Comparison of ENCODE assay signal across 7 mouse cellular contexts in the genomic region with DNA sequence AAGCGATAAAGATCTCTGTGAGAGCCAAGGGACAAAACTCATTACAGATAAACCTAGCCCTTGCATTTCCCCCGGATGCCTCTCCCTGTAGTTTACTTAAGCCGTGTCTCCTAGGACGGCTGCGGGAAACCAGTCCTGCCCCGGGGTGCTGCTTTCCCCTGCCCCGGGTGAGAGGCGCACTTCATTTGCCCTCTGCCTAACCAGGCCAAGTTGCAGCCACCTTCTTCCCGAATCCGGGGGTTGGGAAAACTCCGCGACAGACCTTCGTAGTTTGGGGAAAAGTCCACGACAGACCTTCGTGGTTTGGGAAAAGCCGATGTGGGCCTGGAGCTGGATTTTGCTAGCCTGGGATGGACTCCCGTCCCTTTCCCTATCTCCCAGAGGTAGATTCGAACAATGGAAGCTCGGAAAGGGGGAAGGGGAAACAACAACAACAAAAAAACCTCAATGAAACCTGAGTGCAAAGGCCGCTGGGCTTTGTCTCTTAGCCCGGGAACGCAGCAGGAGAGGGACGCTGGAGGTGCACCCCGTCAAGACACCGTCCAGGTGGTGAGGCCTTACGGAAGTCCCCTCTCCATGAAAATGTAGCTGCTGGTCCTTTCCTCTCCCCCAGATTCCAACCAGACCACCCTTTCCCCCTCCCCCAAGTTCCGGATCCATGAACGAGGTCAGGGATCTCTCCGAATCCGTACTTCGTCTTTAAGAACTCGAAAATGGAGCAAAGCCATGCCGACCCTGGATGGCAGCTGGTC. TPM values are rescaled to one million over a fixed set of nuclear protein-coding genes. Genes with fewer than 3 reads are reported as not detected.
DNase-seq lines count a peak whose midpoint lies in the region; ATAC-seq lines count a peak whose summit lies in the region.

No protein-coding gene starts in this region.

- H3K4me3 ChIP-seq in forebrain, embryonic 16.5 days (replicated peaks; ENCODE audit: low read length): peak overlapping the region; percentile 77
- H3K4me3 ChIP-seq in hindbrain, embryonic 13.5 days: peak overlapping the region; percentile 85
- peak overlapping the region; percentile 64 for H3K4me3 ChIP-seq in midbrain, embryonic 12.5 days

- no peak for ATAC-seq in forebrain, embryonic 16.5 days
- ATAC-seq in hindbrain, embryonic 13.5 days (ENCODE audit: low FRiP score): peak; percentile 34
- no peak for ATAC-seq in midbrain, embryonic 12.5 days (ENCODE audit: low FRiP score, low read depth)

- 0 out of 2 replicates have a peak, but pooled peaks cover 5% of the 10 kb centered on the region for H3K27me3 ChIP-seq in forebrain, embryonic 16.5 days (replicated peaks; ENCODE audit: control insufficient read depth, insufficient read depth, low read length)
- H3K27me3 ChIP-seq in hindbrain, embryonic 13.5 days: no peaks in the 10 kb centered on the region
- H3K27me3 ChIP-seq in midbrain, embryonic 12.5 days: peaks cover 9% of the 10 kb centered on the region; the same call in 1 of the 2 replicates

- peak overlapping the region; percentile 75 for H3K9ac ChIP-seq in forebrain, embryonic 16.5 days (replicated peaks; ENCODE audit: low read depth, low read length)
- peak overlapping the region; percentile 95 for H3K9ac ChIP-seq in hindbrain, embryonic 13.5 days
- peak overlapping the region; percentile 81 for H3K9ac ChIP-seq in midbrain, embryonic 12.5 days (replicated peaks)

- H3K9me3 ChIP-seq in forebrain, embryonic 16.5 days (ENCODE audit: control insufficient read depth, low read length): no peaks in the 10 kb centered on the region
- H3K9me3 ChIP-seq in hindbrain, embryonic 13.5 days: no peaks in the 10 kb centered on the region
- no peaks in the 10 kb centered on the region for H3K9me3 ChIP-seq in midbrain, embryonic 12.5 days

- WGBS in forebrain, embryonic 16.5 days: 1% methylated on average over 33 of the region's 33 CpGs
- under 1% methylated on average over 33 of the region's 33 CpGs for WGBS in hindbrain, embryonic 13.5 days
- under 1% methylated on average over 33 of the region's 33 CpGs for WGBS in midbrain, embryonic 12.5 days

- DNase-seq in NIH3T3 (ENCODE audit: low read depth): peak; percentile 21
- peak; percentile 50 for DNase-seq in adrenal gland, postnatal 25 days
- peak; percentile 21 to 27 for DNase-seq in left cerebral cortex, postnatal 25 days (ENCODE audit: low spot score in 2 of 2)
- DNase-seq in urinary bladder, postnatal 14 days (ENCODE audit: low spot score): peak; percentile 26

- H3K36me3 ChIP-seq in forebrain, embryonic 16.5 days (ENCODE audit: control insufficient read depth, insufficient read depth): no peaks in the 10 kb centered on the region
- no peaks in the 10 kb centered on the region for H3K36me3 ChIP-seq in hindbrain, embryonic 13.5 days
- no peaks in the 10 kb centered on the region for H3K36me3 ChIP-seq in midbrain, embryonic 12.5 days

- intact Hi-C loops in left cerebral cortex, postnatal 25 days (cut with DNase I): loop anchor here (2.0 to 10.0 kb wide), 7 partner anchors 90 to 588 kb away; a partner anchor contains a TSS

- H3K4me1 ChIP-seq in forebrain, embryonic 16.5 days (replicated peaks; ENCODE audit: control insufficient read depth, insufficient read depth, low read length): peaks cover 18% of the 10 kb centered on the region
- H3K4me1 ChIP-seq in hindbrain, embryonic 13.5 days (replicated peaks): peaks cover 26% of the 10 kb centered on the region
- peaks cover 16% of the 10 kb centered on the region for H3K4me1 ChIP-seq in midbrain, embryonic 12.5 days

- peak overlapping the region; percentile 85 for H3K4me2 ChIP-seq in forebrain, embryonic 16.5 days (ENCODE audit: low read length)
- H3K4me2 ChIP-seq in hindbrain, embryonic 13.5 days: peak overlapping the region; percentile 82
- peak overlapping the region; percentile 77 for H3K4me2 ChIP-seq in midbrain, embryonic 12.5 days (replicated peaks)

- peak overlapping the region; percentile 94 for H3K27ac ChIP-seq in forebrain, embryonic 16.5 days (ENCODE audit: low read length)
- H3K27ac ChIP-seq in hindbrain, embryonic 13.5 days: peak overlapping the region; percentile 97
- H3K27ac ChIP-seq in midbrain, embryonic 12.5 days (replicated peaks): peak overlapping the region; percentile 94

RNA-seq across cellular contexts. Expression of a gene that starts 0.6 kb away (rescaled TPM):
- 88.7 and 106 TPM in 2 replicates for total RNA-seq in adrenal gland, postnatal 25 days (2021)
- polyA plus RNA-seq in forebrain, embryonic 16.5 days (2015; fragmentation: Nextera tagmentation; extraction: Ambion mirVana): 30.9 and 33.5 TPM in 2 replicates
- 47.3 and 47.5 TPM in 2 replicates for polyA plus RNA-seq in hindbrain, embryonic 13.5 days (2015; fragmentation: Nextera tagmentation; extraction: Ambion mirVana)
- total RNA-seq in left cerebral cortex, postnatal 25 days (2021): 100 to 1,000 TPM in 1 of 2 experiments, 10 to 100 TPM in 1; 96.1 to 105 TPM
- 39.9 and 47.4 TPM in 2 replicates for polyA plus RNA-seq in midbrain, embryonic 12.5 days (2016; fragmentation: Nextera tagmentation; extraction: Ambion mirVana)
